Mouse (Mus musculus) midbrain, embryonic 10.5 days (tissue): ENCODE results near the gene Papln. TPM values are rescaled to one million over a fixed set of nuclear protein-coding genes. Genes with fewer than 3 reads are reported as not detected.

ENCODE experiments used
- DNase-seq: peaks from one replicate; pipeline ENCODE4 v3.0.0-alpha.2; 2017; ENCODE audit warnings: low spot score
- H3K27ac ChIP-seq: fragments of 300-500 bp; sonication (generic); replicated peaks from 2 replicates; pipeline ENCODE4 v1.5.1; 2016; ENCODE audit warnings: mild to moderate bottlenecking
- H3K27me3 ChIP-seq: fragments of 300-500 bp; sonication (generic); 2 replicates; pipeline ENCODE4 v1.6.1; 2016; ENCODE audit warnings: low read depth, mild to moderate bottlenecking; ENCODE audit not compliant: poor library complexity, severe bottlenecking
- H3K36me3 ChIP-seq: fragments of 300-500 bp; sonication (generic); 2 replicates; pipeline ENCODE4 v1.6.1; 2016; ENCODE audit warnings: mild to moderate bottlenecking, moderate library complexity
- H3K4me1 ChIP-seq: fragments of 300-500 bp; sonication (generic); 2 replicates; pipeline ENCODE4 v1.6.1; 2016
- H3K4me3 ChIP-seq: fragments of 300-500 bp; sonication (generic); 2 replicates; pipeline ENCODE4 v1.5.1; 2016; ENCODE audit warnings: mild to moderate bottlenecking, moderate library complexity
- H3K9me3 ChIP-seq: fragments of 300-500 bp; sonication (generic); replicated peaks from 2 replicates; pipeline ENCODE4 v1.6.1; 2016; ENCODE audit warnings: mild to moderate bottlenecking
- WGBS: fragments of 180-500 bp; shearing (Covaris S2); methylation state at CpG from one replicate; pipeline ENCODE4 v1.1.7; 2016; 5-methylcytosine and 5-hydroxymethylcytosine counted together
- polyA plus RNA-seq: library from polyadenylated mRNA; unstranded; fragments of >200 nt; fragmentation: Nextera tagmentation; extraction: Ambion mirVana; gene quantifications from 2 replicates; pipeline ENCODE4 v1.2.1, GENCODE M21; 2016

The Papln gene
- polyA plus RNA-seq, 1 experiment from 2014 or later, result 0.10 TPM

DNA sequence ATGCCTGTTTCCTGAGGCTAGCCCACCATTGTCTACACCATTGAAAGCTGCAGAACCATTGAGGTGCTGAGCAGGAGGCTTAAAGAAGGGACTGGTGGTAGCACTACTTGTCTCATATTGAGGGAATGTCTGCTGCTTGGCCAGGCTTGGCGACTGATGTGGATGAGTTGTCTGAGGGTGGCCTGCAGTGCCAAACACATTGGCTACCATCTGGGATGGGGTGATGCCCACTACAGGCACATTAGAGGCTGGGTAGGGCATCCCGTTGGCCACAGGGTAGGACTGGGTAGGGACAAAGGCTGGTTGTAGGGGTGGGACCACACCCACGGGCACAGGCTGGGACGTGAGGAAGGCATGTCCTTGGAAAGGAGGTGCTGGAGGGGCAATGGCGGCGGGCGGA, 32.2 kb downstream of the Papln start:
- Histone ChIP-seq H3K9me3 (no peaks in the 10 kb centered on the region), H3K27me3 (no peaks in the 10 kb centered on the region), H3K4me3 (no peak overlapping the region), H3K27ac (peak overlapping the region; percentile 28; the same call in 1 of the 2 replicates), H3K4me1 (peaks cover 34% of the 10 kb centered on the region), H3K36me3 (peaks cover 78% of the 10 kb centered on the region)
- WGBS, result 95% methylated on average over 7 of the region's 7 CpGs
- no peak for DNase-seq

- WGBS, result 90% methylated on average over 5 of the region's 5 CpGs
- Histone ChIP-seq H3K4me1 (peaks cover 25% of the 10 kb centered on the region), H3K9me3 (no peaks in the 10 kb centered on the region), H3K36me3 (peaks cover 86% of the 10 kb centered on the region), H3K27me3 (no peaks in the 10 kb centered on the region), H3K27ac (no peak overlapping the region), H3K4me3 (no peak overlapping the region)
- no peak for DNase-seq
These were observed 34.9 kb downstream of the Papln start for GRCm38 (mm10) chr12:83798313-83798712.

DNA sequence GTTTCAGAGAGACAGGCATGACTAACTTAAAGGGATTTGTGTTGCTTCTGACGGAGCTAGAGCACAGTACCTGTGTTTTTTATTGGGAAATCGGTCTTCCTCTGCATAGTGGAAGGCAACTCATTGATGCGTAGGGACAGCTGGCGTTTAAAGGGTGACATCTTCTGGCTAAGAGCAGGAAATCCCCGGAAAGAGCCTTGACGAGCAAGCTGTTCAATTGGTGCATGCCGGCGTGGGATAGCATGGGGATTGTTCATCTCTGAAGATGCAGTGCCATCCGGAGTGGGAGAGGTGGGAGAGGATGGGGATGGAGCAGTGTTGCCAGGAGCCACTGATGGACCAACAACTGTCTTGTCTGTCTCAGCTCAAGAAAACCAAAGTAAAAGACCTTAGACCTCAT, 37.5 kb downstream of the Papln start:
- Histone ChIP-seq H3K27me3 (no peaks in the 10 kb centered on the region), H3K4me3 (no peak overlapping the region), H3K27ac (no peak overlapping the region), H3K4me1 (peaks cover 17% of the 10 kb centered on the region), H3K36me3 (peaks cover 95% of the 10 kb centered on the region), H3K9me3 (peaks cover 8% of the 10 kb centered on the region; the same call in 1 of the 2 replicates)
- 58% methylated on average over 9 of the region's 9 CpGs for WGBS
- DNase-seq, result no peak

- H3K36me3 ChIP-seq, result peaks cover 96% of the 10 kb centered on the region
These were observed 40.2 kb downstream of the Papln start for GRCm38 (mm10) chr12:83803641-83804040.

DNA sequence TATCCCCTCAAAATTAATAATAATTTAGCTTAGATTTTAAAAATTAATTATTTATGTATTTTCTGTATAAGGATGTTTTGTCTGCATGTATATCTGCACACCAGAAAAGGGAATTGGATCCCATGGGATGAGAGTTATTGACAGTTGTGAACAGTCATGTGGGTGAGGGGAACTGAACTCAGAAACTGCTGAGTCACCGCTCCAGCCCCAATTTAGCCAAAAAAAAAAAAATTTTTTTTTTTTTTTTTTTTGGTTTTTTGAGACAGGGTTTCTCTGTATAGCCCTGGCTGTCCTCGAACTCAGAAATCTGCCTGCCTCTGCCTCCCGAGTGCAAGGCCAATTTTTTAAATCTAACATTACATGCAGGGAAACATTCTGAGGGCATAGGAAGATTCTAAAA, 48.5 kb downstream of the Papln start:
- no peak overlapping the region for H3K27ac ChIP-seq
- no peak overlapping the region for H3K4me3 ChIP-seq
- no peak for DNase-seq
- no peaks in the 10 kb centered on the region for H3K4me1 ChIP-seq
- H3K36me3 ChIP-seq, result peaks cover 31% of the 10 kb centered on the region
- WGBS, result 97% methylated on average over 3 of the region's 3 CpGs
- no peaks in the 10 kb centered on the region for H3K27me3 ChIP-seq
- H3K9me3 ChIP-seq, result no peaks in the 10 kb centered on the region

More at GRCm38 (mm10) chr12:83803641-83804040, 40.2 kb downstream of the Papln start:
- DNase-seq, result no peak
- no peaks in the 10 kb centered on the region for H3K27me3 ChIP-seq
- no peak overlapping the region for H3K4me3 ChIP-seq
- peaks cover 9% of the 10 kb centered on the region; the same call in 1 of the 2 replicates for H3K9me3 ChIP-seq
- H3K27ac ChIP-seq, result no peak overlapping the region
- H3K4me1 ChIP-seq, result peaks cover 12% of the 10 kb centered on the region
- WGBS, result 94% methylated on average over 7 of the region's 7 CpGs

DNA sequence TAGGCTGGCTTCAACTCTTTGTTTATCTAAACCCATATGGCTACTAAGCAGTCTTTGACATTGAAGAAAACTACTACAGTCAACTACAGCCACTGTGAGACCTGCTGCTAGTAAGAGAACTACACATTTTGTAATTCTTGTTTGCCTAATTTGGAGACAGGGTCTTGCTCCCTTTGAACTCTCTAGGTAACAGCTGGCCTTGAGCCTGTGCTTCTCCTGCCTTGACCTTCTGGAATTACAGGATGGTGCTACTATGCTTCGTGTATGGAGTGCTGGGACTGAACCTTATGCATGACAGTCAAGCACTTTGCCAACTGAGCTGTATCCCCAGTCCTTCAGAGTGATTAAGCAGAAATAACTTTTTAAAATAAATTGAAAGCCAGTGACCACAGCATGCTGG, 53.2 kb downstream of the Papln start:
- no peak for DNase-seq
- H3K4me3 ChIP-seq, result no peak overlapping the region
- no peak overlapping the region for H3K27ac ChIP-seq
- H3K9me3 ChIP-seq, result no peaks in the 10 kb centered on the region
- no peaks in the 10 kb centered on the region for H3K4me1 ChIP-seq
- 92% methylated on average over 1 of the region's 1 CpGs for WGBS
- H3K36me3 ChIP-seq, result peaks cover 11% of the 10 kb centered on the region
- no peaks in the 10 kb centered on the region for H3K27me3 ChIP-seq

DNA sequence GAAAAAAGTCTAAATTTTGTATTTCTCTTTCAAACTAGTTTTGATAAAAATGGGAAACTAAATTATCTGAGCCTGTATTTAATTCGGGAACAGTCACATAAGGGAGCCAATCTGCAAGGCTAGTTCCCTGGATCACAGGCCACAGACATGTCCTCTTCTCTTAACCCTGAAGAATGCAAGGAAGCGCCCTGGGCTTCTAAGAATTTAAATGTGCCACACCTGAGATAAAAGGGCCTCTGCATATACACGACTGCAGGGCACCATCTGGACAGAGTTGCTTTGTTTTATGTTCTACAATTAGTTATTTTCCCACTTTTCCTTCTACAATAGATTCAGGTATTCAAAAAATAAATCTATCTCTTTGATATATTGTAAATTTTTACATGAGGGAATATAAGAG, 67.0 kb downstream of the Papln start:
- H3K4me3 ChIP-seq, result no peak overlapping the region
- no peak for DNase-seq

DNA sequence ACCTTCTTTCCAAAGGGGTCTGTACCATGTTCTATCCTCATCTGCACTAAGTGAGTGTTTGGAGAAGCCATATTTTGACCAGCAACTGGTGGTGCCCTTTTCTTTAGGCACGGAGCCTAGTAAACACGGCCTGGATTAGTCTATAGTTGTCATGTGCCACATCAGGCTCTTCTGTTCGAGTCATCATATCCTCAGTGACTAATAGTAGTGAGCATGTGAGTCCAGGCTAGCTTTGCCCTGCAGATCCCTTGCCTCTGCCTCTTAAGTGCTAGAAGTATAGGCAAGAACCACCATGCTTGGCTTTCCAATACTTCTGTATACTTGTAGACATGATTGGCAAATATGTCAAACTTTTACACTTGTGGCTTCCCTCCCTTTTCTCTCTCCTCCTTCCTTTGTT, 70.5 kb downstream of the Papln start:
- H3K27ac ChIP-seq, result no peak overlapping the region
- no peaks in the 10 kb centered on the region for H3K4me1 ChIP-seq
- peaks cover 47% of the 10 kb centered on the region for H3K36me3 ChIP-seq
- 94% methylated on average over 3 of the region's 3 CpGs for WGBS
- no peaks in the 10 kb centered on the region for H3K9me3 ChIP-seq
- DNase-seq, result no peak
- no peaks in the 10 kb centered on the region for H3K27me3 ChIP-seq
- H3K4me3 ChIP-seq, result no peak overlapping the region

More for the DNA sequence above, 67.0 kb downstream of the Papln start:
- no peaks in the 10 kb centered on the region for H3K27me3 ChIP-seq
- no peak overlapping the region for H3K27ac ChIP-seq
- WGBS, result 83% methylated on average over 3 of the region's 3 CpGs
- no peaks in the 10 kb centered on the region for H3K4me1 ChIP-seq
- no peaks in the 10 kb centered on the region for H3K9me3 ChIP-seq
- peaks cover 29% of the 10 kb centered on the region for H3K36me3 ChIP-seq

GRCm38 (mm10) chr12:83841409-83842190, 78.2 kb downstream of the Papln start:
- DNase-seq, result no peak

More at GRCm38 (mm10) chr12:83841409-83842190, 78.2 kb downstream of the Papln start:
- 93% methylated on average over 10 of the region's 10 CpGs for WGBS
- Histone ChIP-seq H3K9me3 (no peaks in the 10 kb centered on the region), H3K27ac (no peak overlapping the region), H3K27me3 (no peaks in the 10 kb centered on the region), H3K4me3 (no peak overlapping the region), H3K4me1 (no peaks in the 10 kb centered on the region), H3K36me3 (peaks cover 50% of the 10 kb centered on the region)

Other genes starting within 250 kb of the Papln start
- 23.6 and 23.8 TPM in 2 replicates for gene Dcaf4, start 243.2 kb upstream of the Papln start, polyA plus RNA-seq
- gene Zfyve1, start 166.4 kb upstream of the Papln start, polyA plus RNA-seq, result 21.1 and 26.8 TPM in 2 replicates
- gene Rbm25, start 132.4 kb upstream of the Papln start, polyA plus RNA-seq, result 284 and 314 TPM in 2 replicates
- 68.7 and 70.0 TPM in 2 replicates for gene Psen1, start 75.5 kb upstream of the Papln start, polyA plus RNA-seq
- 34.3 and 37.4 TPM in 2 replicates for gene Numb, start 158.3 kb downstream of the Papln start, polyA plus RNA-seq
- gene Riox1, start 187.0 kb downstream of the Papln start, polyA plus RNA-seq, result 13.7 and 15.5 TPM in 2 replicates
- gene Heatr4, start 221.2 kb downstream of the Papln start, polyA plus RNA-seq, result not detected in 2 replicates
- 20.1 and 21.1 TPM in 2 replicates for gene Acot2, start 224.2 kb downstream of the Papln start, polyA plus RNA-seq
- gene Acot1, start 245.9 kb downstream of the Papln start, polyA plus RNA-seq, result 46.6 and 52.5 TPM in 2 replicates